Mouse (Mus musculus): Measurements from ENCODE around the gene Psmb11. TPM values are rescaled to one million over a fixed set of nuclear protein-coding genes. Genes with fewer than 3 reads are reported as not detected.
A peak's percentile ranks its signal among the peaks of the same experiment; 100 is the strongest.

Psmb11 gene
- total RNA-seq, 2 experiments from 2014 or later: not detected

DNA sequence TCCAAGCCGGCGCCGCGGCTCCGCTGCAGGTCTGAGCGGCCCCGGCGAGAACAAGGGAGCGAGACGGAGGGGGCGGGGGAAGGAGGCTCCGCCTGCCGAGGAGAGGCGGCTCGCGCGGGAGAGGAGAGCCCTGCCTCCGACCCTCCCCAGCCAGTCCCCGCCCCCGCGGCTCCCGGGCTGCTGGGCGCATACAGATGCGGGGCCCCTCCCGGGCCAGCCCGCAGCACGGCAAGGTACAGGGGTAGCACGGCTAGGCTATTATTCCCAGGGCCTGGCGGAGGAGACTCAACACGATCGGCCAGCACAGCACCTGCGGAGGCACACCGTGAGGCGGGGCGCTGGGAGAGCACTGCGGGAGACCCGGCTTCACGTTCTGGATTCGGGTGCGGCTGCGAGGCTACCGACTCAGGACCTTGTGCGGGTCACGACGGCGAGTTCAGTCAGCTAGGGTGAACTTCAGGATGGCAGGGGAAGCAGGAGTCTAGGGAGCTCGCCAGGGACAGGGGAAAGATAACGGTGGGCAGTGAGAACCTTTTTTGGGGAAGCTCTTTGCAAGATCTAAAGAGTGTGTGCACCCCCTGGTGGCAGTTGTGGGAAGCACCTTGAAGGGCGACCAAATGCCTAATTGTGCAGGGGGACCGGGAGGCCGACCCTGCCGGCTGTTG is 20.2 kb downstream of the Psmb11 start, which contains the start of gene Cdh24:
TSS of gene Cdh24 (minus strand) at position 60 of the 665 bp plus-strand sequence.
- peak; percentile 95 to 98 for DNase-seq

DNA sequence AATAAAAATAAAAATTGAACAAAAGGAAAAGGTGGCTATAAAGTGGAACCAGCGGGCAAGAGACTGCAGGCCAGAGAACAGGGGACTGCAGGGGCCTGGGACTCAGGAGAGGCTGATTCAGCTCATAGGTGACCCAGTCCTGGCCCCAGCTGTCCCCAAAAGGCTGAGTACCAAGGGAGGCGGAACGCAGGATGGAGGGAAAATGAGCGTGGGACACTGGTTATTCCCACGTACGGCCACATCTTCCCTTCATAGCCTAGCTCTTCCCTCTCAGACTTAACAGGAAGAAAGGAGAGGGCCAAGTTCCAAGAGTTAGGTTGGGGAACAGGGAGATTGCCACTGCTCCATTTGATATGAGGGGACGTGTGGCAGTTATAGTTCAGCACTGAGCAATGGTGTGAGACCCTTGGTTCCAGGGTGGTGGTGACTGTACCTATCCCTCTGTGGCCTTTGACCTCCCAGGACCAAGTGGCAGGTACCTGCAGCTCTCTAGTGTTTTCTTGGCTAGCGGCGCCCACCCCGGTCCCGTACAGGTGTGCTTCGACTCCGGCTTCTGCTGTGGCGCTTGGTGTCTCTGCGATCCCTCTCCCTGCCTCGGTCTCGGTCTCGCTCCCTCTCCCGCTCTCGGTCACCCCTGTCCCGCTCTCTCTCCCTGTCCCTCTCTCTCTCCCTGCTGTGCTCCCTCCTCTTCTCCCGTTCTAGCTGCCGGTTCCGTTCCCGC is 21.2 kb downstream of the Psmb11 start:
- no peak for DNase-seq

DNA sequence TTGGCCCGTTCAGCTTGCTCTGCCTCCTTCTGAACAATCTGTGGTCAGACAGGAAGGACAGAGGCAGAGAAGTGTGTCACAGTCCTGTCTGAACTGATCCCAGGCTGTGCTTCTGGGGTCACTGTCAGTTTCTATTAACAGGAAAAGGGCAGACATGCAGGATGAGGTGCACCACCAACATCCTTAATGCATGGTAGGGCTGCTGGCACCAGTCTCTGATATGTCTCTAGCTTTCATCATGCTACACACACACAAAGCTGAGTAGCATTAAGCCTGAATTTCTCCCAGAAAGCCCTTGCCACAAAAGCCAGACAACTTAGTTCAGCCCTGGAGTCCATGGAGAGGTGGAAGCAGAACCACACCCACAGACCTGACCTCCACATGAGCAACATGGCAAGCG is 21.8 kb downstream of the Psmb11 start:
- no peak for DNase-seq

DNA sequence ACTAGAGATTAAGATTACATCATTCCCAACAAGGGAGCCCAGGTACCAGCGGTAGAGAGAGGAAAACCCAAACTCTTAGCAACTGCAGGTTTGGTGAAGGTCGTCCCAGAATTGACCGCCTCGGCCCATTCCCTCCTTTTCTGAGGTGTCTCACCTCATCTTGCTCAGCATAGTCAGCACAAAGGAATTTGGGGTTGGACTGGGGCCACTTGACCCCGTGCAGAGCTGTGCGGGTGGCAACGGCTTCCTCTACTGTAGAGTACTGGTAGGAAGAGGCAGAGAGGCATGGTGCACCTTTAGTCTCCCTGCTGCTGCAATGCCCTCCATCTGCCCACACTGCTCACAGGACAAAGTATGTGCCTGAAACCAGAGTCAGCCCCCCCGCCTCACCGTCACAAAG is 23.1 kb downstream of the Psmb11 start:
- DNase-seq: peak; percentile 42 to 65

- no peak for DNase-seq
Measured at GRCm38 (mm10) chr14:54646455-54646854, 25.2 kb downstream of the Psmb11 start.

GRCm38 (mm10) chr14:54646898-54647636 is 25.8 kb downstream of the Psmb11 start:
- no peak for DNase-seq

DNA sequence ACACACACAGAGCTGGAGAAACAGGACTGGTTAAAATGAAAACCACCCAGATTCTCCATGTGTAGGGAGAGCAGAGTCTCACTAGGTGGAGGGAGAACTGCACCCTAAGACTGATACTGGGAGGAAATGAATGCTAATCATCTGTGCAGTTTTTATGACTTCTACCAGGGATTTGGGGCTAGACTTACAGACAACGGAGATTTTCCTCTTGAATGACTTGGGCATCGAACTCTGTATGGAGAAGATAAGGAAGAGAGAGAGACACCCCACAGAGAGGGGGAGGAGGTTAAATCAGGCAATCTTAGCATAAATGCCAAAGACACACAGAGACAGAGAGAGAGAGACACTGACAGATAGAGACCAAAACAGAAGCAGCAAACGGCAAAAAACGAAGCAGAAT is 26.7 kb downstream of the Psmb11 start:
- no peak for DNase-seq

DNA sequence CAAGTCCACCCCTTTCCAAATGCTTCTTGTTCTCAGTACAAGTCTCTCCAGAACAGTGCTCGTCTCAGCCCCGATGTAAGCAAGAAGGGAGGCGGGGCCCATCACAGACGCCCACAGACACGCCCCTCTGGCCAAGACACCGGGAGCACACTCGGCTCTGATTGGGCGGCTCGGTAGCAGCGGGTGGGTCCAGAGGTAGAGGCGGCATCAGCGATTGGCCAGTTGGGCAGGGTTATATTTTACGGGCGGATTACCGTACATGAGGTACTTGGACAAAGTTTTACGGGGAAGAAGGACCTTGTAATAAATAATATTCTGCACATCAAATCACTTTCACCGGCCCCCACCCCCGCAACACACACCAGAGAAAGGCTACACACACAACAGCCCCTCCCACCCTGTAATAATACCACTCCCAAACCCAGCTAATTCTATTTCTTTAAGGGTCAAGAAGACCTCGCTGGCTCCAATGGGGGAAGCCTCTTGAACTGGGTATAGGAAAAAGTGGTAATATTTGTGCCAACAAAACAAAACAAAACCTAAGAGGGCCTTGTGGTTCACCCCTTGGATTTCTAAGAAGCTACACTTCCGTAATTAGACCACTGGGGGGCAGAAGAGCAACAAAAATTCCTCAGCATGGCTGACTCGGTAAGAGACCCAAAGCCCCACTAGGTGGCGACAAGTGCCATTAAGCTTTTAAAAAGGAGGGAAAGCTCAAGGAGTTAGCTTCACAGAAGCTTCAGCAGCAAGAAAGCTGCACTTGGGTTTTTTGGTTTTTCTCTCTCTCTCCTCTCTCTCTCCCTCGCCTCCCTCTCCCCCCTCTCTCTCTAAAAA is 29.6 kb downstream of the Psmb11 start:
- DNase-seq: peak; percentile 84 to 88

DNA sequence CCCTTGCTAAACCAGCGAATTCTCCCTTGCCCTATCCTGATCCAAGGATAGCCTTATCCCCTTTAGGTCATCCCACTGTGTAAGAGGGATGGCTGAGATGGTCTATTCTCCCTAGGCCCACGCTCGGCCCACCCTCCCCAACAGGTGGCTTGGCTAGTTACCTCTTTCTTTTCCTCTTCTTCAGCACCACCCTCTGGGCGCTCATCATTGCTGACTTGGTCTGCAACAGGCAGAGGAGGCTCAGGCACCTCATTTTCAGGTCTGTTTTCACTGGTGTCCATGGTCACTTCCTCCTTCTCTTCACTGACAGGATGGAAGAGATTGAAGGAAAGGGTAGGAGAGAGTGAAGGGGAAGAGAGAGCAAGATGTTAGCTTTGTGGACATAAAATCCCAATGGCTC is 30.3 kb downstream of the Psmb11 start:
- no peak for DNase-seq

DNA sequence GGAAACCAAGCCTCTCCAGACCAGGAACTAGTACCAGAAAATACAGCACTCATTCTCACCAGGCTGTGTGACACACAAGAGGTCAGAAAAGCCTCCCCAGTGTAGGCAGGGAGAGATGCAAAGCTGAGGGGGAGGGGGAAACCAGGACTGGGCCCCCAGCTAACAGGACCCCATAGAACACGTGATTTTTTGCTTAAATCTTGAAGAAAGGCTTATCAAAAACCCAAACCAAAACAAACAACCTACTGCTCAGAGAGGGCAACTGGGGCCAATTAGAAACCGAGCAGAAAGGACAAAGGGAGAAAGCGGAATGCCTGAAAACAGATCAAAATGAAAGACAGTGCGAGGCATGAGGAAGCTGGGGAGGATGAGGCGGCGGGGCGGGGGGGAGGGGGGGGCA is 31.6 kb downstream of the Psmb11 start:
- DNase-seq: no peak

DNA sequence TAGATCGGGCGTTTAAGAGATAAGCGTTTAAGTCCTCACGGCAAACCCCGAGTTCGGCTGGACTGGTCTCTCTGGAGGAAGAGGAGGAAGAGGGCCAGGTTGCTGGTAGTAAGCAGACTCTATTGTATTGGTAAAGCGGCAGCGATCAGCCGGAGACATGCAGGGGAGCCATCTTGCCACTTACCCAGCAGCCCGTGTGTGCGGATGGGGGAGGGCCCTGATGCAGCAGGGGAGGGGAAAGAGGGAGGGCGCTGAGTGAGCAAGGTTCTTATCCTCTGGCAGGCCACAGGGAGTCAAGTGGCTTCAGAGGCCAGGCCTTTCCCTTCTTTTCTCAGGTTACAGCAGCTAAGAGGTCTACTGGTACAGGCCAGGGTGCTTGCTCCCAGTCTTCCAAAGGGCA is 32.3 kb downstream of the Psmb11 start:
- peak; percentile 92 to 94 for DNase-seq

DNA sequence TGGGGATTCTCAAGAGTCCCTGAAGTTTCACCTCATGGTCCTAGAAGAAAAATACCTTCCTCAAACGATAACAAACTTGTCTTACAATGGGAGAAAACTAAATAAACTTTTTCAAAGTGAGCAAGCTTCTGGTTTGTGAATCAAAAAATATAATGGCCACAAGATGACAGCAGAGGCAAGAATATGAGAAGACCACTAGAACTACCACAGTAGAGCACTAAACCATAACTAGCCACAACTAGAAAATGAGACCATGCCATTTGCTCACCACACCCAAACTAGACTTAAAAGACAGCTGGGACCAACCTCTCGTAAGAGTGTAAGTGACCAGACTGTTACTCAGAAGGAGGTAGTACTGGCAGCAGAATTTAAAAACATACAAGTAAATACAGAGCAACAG is 38.8 kb downstream of the Psmb11 start:
- no peak for DNase-seq

DNA sequence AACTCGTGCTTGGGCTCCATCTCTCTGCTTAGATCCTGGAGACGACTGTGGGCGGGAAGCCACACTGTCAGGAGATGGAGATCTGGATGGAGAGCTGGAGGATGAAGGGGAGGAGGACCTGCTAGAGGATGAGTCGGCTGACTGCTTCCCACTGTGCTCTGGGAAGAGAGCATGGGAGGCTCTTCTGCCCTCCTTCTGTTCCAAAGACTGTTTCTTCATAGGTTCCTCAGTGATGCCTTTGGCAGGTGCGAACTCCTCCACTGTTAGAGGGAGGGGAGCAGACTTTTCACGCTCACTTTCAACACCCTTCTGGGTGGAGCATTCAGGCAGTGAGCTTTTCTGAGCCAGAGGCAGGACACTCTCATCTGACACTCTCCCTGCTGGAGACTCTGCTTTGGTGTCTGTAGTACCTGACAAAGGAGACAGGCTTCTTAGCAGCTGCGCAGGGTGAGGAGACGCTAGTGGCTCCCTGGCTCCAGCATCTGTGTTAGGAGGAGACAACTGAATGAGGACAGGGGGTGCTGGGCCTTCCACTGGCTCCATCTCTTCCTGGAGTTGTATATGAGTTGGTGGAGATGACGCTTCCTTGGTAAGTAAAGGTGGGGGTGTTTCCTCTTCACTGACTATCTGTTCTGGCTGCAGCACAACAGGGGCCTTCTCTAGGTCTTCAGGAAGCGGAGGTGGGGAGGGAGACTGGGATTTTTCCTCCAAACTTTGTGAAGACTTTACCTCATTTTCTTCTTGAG is 43.4 kb downstream of the Psmb11 start:
- DNase-seq: no peak

DNA sequence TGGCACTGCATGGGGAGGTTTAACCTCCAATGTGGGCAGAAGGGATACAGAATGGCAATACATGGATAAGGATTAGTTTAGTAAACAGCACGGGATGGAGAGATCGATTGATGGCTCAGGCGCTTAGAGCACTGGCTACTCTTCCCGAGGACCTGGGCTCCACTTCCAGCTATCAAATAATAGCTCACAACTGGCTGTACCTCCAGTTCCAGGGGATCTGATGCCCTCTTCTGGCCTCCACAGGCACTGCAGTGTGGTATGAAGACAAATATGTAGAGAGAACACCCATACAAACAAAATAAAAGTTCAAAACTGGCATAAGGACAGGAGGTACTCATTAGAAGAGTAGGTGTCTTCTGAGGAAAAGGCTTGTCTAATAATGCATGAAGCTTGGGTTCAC is 48.1 kb downstream of the Psmb11 start:
- DNase-seq: peak; percentile 61 to 67

DNA sequence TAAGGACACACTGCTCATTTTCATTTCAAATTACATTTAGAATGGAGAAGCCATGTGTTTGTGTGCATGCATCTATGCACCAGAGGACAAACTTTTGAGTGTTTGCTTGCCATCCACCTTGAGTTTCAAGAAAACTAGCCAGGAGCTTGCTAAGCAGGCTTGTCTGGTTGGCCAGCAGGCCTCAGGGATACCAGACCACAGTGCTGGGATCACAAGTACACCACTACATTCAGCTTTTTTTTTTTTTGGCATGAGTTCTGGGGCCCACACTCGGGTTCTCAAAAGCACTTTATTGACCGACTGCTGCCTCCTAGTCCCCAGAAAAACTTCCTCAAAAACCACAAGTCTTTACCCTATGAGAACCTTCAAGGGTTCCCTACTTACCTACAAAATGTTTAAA is 53.1 kb downstream of the Psmb11 start:
- DNase-seq: no peak

DNA sequence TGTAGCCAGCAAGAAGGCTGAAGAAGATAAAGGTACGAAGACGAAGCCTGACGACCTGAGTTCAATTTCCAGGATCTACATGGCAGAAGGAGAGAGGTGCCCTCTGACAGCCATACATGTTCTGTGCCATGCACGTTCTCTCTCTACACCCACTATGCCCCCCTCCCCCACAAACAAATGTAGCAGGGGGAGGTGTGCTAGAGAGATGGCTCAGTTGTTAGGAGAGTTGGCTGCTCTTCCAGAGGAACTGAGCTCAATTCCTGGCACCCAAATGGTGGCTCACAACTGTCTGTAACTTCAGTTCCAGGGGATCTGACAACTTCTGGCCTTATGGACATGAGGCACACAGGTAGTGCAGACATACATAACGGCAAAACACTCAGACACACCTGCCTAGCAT is 55.1 kb downstream of the Psmb11 start:
- DNase-seq: no peak

- no peak for DNase-seq
Measured at GRCm38 (mm10) chr14:54678657-54679304, 57.5 kb downstream of the Psmb11 start.
